Mouse (Mus musculus): ENCODE results near the gene Fkbp5. TPM values are rescaled to one million over a fixed set of nuclear protein-coding genes. Genes with fewer than 3 reads are reported as not detected.

Gene Fkbp5
- total and polyA plus RNA-seq, 3 experiments: 24.4 to 69.5 (median 68.0) TPM

GRCm38 (mm10) chr17:28523355-28524008 is 6.2 kb upstream of the Fkbp5 start:
- DNase-seq: no peak

DNA sequence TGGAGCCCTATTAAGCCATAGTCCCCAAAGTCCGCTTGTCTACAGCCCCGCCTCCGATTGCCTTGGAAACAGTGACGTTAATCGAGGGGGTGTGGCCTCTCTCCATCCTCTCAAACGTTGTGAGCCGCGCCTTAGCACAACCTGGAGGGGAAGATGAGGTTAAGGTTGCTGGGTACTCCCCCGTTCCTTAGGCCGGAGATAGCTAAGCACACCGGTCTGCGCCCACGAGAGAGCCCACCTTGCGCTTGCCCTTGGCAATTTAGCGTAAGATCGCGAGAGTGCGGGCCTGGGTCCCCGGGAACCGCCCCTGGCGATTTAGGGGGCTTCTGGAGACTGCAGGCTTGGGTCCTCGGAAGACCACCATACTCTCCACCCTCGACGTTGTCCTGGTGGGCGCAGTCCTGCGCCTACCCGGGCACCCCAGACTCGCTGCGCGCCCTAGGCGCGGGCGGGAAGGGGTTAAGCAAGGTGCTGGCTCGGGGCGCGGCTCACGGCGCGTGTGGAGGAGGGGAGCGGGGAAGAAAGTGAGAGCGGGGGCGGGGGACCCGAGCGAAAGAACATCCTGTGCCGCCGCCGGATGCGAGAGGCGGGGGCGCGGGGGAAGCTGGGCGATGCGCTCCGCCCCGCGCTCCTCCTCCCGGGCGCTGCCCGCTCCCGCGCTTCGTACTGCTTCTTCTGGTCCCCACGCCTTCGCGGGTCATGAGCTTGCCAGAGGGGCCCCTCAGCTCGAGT is 5.5 kb upstream of the Fkbp5 start:
- DNase-seq: peak; percentile 94

- DNase-seq: no peak
These were observed 4.6 kb upstream of the Fkbp5 start for GRCm38 (mm10) chr17:28521920-28522319.

- DNase-seq: no peak
These were observed 3.9 kb upstream of the Fkbp5 start for GRCm38 (mm10) chr17:28521071-28521726.

- DNase-seq: no peak
These were observed 3.2 kb upstream of the Fkbp5 start for GRCm38 (mm10) chr17:28520561-28520960.

DNA sequence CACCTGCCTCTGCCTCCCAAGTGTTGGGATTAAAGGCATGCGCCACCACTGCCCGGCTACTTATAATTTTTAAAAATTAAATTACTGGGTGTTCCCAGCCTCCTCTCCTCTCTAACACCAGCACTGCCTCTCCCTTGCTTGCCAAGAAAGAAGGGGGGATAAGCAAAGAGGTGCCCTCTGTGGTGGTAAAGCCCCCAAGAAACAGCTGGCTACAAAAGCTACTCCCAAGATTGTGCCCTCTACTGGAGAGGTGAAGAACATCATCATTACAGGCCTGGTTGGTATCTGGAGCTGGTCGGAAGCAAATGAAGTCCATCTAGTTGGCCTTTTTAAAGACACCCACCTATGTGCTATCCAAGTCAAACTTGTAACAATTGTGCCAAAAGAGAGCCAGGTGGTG is 2.5 kb upstream of the Fkbp5 start:
- DNase-seq: no peak

- peak; percentile 58 for DNase-seq
These were observed 1.3 kb upstream of the Fkbp5 start for GRCm38 (mm10) chr17:28518615-28519071.

GRCm38 (mm10) chr17:28517956-28518614 is 758 bp upstream of the Fkbp5 start:
- DNase-seq: peak; percentile 93

- no peak for DNase-seq
These were observed 446 bp downstream of the Fkbp5 start for GRCm38 (mm10) chr17:28516881-28517280.

DNA sequence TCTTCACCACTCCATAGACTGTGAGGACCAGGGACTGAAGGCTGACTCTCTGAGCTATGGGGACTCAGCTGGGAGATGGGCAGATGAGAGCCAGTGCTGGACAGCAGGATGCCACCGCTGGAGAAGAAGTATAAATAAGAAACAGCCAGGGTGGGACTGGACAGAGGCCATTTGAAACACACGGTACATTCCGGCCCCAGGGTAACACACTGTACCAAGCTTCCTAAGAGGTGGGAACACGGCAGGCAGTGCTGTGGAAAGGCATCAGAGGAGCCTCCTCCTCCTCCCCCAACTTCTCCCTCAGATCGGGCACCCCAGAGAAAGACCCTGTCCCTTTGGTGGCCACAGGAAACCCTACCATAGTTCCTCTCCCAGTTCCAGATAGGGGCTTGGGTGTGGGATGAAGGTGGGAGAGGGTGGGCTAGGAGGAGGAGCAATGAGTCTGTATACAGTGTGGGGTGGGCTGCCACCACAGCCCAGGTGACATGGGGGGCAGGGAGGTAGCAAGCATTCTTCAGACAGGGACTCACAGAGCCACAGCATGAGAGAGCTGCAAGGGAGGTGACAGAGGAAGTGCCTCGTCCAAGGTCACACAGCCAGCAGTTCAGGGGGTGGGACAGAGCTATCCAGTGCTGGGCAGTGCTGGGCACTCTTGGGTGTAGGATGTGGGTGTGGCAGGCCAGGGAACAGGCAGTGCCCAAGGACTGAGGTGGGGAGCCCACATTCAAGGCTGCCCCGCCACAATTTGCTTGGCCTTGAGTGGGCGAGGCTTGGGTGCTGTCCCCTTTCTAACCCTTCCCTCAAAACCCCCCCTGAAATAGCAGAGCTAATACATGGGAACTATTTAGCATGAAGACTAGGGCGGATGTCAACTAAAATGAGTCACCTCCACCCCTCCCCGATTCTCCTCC is 1.6 kb downstream of the Fkbp5 start:
- DNase-seq: peak; percentile 66

- DNase-seq: no peak
These were observed 2.8 kb downstream of the Fkbp5 start for GRCm38 (mm10) chr17:28514555-28514954.

- DNase-seq: peak; percentile 51
These were observed 3.5 kb downstream of the Fkbp5 start for GRCm38 (mm10) chr17:28513844-28514243.

- no peak for DNase-seq
These were observed 4.0 kb downstream of the Fkbp5 start for GRCm38 (mm10) chr17:28513337-28513736.

DNA sequence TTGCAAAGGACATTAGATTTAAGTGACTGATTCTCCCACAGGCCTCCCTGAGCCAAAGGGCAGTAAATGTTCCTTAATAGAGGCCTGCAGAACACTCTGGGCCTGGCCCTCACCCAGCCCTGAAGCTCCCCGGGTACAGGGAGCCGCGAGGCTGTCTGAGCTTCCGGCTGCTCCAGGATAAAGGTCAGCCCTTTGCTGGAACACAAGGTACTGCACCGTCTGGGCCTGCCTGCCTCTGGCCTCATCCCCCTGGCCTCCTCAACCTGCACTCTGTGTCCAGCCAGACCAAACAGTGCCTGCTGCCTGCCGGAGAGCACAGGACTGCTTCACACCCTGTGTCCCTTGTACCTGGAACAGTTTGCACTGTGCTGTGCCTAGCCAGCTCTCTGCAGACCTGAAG is 4.6 kb downstream of the Fkbp5 start:
- peak; percentile 76 for DNase-seq

DNA sequence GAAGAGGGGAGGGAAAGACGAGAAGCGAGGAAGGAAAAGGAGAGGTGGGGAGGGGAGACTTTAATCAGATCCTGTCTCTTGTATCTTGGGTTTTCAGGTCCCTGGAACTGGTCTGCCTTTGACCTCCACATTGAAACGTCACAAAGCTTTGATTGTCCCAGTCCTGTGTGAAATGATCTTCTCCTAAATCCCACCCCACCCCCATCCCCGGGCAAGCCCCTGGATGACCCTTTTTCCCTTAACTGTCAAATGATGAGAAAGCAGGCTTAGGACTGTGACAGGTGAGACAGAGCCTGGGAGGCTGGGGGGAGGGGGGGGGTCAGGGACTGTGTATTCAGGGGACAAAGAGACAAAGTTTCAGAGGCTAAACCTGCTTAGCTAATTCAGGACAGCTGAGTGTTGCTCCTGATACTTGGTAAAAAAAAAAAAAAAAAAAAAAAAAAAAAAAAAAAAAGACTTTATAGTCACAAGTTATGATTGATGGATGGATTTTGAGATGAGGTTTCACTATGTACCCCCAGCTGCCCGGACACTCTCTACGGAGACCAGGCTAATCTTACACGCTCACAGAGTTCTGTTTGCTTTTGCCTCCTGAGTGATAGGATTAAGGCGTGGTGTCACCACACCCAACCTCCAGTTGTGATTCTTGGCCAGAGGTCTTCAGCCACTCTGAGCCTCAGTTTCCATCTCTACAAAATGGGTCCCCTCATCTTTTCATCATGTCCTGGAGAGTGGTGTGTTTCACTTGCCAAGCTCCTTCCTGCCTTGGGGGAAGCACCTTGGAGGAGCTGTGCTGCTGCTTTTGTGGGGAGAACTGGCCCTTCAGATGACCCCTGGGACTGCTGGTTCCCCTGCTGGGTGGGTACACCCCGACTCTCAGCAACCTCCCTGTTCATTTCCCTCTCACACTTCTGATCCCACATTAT is 5.4 kb downstream of the Fkbp5 start:
- DNase-seq: no peak

- no peak for DNase-seq
These were observed 6.6 kb downstream of the Fkbp5 start for GRCm38 (mm10) chr17:28510445-28511342.

- DNase-seq: peak; percentile 49
These were observed 9.8 kb downstream of the Fkbp5 start for GRCm38 (mm10) chr17:28507496-28507895.

GRCm38 (mm10) chr17:28506895-28507294 is 10.4 kb downstream of the Fkbp5 start:
- DNase-seq: no peak

- no peak for DNase-seq
These were observed 11.7 kb downstream of the Fkbp5 start for GRCm38 (mm10) chr17:28505591-28505990.

Data from adrenal gland, adult 2 months (tissue).